Mouse (Mus musculus) cerebellum, postnatal 14 days (tissue): Measurements from ENCODE around the gene Kcnq1.

Experiments used
- DNase-seq, 2 experiments: peaks; one replicate each; pipeline ENCODE4 v3.0.0; 2021; ENCODE audit warnings: mixed read lengths in 2 of 2

The Kcnq1 gene

DNA sequence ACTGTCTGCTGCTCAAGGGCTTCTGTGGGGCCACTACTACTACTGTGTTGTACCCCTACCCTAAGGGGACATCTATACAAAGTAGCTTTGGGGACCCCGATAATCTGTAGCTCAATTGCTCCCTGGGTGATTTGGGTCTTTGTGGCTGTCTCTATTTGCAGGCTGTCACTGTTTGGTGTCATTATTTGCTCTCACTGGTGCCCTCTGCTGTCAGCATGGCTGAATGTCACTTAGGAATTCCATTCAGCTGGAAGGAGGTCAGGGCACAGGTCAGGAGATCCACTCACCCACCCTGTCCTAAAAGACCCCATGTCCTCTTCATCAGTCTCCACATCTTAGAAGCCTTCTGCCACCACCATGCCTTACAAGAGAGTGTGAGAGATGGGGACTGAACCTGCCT is 32.6 kb downstream of the Kcnq1 start:
- DNase-seq = peak; percentile 81 to 85

DNA sequence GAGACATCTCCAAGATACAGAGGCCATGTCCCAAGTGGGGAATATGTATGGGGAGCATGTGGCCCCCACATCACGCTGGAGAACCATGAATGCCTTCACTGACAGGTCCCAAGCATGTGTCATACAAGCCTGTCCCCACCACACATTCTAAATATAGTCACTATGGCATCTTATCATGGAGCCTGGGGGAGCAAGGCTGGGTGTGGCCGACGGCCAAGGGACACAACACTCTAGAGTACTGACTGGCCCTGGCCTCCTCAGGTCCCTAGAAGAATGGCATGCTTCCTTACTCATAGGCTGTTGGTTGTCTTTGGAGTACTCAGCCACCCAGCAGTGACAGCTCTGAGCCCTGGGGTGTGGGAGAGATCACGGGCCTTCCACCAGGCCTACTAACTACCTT is 33.8 kb downstream of the Kcnq1 start:
- no peak for DNase-seq

- DNase-seq = no peak
Observed at GRCm38 (mm10) chr7:143142680-143143079, 36.5 kb downstream of the Kcnq1 start.

DNA sequence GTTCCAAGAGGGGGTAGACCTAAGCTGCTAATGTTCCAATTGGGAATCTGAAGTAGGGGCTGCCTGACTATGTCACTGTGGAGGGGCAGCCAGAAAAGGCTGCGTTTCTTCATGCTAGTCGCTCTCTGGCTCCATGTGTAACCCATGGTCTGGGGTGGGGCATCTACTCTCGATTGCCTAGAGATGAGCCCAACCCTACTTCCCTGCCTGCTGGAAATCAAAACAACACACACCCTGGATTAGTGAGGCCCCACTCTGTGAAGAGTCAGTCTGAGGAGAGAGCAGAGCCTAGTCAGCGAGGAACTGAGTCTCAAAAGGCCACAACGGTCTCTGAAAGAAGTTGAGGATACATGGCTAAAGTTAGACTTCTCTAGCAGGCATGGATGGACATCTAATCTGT is 40.9 kb downstream of the Kcnq1 start:
- no peak for DNase-seq

- DNase-seq = peak; percentile 33 to 52
Observed at GRCm38 (mm10) chr7:143151171-143151570, 45.0 kb downstream of the Kcnq1 start.

DNA sequence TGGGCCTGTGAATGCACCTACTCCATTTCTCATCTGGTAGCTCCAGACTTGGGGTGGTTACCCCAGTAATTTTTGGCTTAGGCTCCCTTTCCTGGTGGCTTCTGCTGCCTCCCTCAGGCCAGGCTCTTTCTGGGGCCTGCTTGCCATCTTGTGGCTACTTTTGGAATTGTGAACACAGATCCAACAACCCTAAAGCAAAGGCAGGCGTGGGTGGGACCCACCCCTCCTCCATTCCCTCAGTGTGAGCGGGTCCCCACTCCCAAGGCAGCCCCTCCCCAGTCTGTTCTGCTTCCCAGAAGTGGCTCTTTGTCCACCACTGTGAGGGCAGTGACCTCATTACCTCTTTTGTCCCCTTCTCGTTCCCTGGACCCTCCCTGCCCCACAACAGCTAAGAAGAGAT is 46.2 kb downstream of the Kcnq1 start:
- peak; percentile 57 to 59 for DNase-seq

GRCm38 (mm10) chr7:143153915-143154373 is 47.8 kb downstream of the Kcnq1 start:
- DNase-seq = peak; percentile 92 to 93

GRCm38 (mm10) chr7:143154458-143154871 is 48.3 kb downstream of the Kcnq1 start:
- no peak for DNase-seq

DNA sequence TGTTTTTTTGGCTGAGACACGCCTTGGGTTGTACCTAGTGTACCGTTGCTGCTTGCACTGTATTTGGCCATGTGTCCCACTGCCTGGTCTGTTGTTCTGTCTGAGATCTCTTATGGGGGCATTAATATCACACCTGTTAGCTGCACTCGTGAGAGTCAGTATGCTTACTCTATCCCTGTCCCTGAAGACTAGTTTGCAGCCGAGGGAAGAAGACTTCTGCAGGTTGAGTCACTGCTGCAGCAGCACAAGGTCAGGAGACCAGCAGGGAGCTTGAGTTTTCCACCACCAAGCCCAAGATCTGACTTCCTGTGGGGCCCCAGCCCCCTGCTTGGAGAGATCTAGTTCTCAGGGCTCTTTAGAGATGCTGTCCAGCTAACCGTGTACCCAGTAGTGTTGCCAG is 49.1 kb downstream of the Kcnq1 start:
- peak in 1 of 2 experiments; percentile 38 for DNase-seq

DNA sequence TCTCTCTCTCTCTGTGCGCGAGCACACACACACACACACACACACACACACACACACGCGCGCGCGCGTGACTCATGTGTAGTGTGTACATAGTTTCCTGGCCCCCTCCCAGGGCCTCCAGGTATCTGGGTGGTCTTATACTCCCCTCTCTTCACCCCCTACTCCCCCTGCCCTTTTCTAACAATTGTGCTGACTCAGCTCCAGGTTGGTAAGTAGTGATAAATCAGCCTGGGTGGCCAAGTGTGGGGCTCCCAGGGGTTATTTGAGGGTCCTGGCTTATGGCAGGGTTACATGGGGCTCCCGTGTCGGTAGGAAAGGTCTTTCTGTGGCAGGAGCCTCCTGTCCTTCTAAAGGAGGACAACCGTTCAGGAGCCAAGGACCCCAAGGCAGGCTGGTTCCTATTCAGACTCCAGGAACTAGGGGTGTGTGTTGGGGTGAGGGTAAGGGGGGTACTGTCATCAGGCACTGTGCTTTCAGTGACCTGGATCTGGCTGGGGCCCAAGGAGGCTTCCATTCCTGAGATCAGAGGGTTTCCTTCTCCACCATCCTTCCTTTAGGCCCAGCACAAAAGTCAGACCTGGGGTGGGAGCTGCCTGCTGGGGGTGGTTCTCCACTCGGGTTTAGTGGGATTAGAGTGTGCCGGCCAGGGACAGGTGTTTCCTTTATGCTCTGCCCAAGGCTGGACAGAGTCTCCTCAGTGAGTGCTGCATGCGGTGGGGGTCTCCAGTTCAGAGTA is 52.7 kb downstream of the Kcnq1 start:
- DNase-seq = no peak

- no peak for DNase-seq
Observed at GRCm38 (mm10) chr7:143159446-143159845, 53.3 kb downstream of the Kcnq1 start.

DNA sequence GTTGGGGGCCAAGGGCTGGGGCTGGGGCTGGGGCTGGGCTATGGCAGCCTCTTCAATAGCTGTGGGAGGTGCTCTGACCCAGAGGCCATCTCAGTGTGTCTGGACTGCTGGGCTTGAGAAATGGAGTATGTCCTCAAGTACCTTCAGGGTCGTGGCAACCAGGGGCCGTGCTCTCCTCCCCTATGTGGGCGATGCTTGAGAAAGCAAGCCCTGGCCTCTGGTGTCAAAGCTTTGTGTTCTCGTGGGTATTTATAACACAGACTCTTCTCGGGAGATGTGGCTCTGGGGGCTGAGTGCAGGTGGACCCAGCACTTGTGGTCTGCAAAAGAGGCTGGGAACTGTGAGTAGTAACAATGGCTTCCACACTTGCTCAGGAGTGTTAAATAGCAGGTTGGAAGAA is 53.9 kb downstream of the Kcnq1 start:
- no peak for DNase-seq

DNA sequence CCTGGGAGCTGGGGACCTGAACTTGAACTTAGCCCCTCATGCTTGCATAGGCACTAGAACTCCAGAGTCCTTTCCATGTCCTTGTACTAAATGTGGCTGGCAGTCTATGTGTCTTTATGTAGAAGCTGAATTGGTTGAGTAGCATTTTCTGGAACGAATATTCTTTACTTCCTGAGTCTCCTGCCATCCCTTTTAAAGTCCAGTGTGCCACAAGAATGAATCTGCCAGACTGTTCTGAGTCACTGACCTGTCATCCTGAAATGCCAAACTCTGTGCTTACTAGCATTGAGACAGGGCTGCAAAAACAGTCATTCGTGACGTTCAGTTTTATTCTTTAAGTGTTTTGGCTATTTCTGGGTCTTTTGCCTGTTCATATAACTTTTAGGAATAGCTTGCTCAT is 55.9 kb downstream of the Kcnq1 start:
- DNase-seq = no peak

DNA sequence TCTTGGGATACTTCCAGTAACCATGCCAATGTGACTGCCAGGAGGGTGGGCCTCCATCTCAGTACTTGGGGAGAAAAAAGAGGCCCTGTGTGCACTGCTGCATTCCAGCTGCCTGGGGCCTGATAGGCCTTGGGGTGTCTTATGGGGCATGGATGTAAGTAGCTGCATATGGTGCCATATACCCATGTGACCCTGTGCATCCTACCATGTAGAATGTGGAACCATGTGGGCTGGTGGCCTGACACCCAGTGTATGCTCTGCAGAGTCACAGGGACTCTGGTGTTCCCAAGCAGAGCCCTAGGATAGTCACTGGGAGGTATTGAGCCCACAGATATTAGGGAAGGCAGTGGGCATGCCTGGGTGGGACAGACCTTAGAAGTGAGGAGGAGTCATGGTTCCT is 57.9 kb downstream of the Kcnq1 start:
- no peak for DNase-seq

- peak; percentile 59 to 69 for DNase-seq
Observed at GRCm38 (mm10) chr7:143165687-143166265, 59.6 kb downstream of the Kcnq1 start.

GRCm38 (mm10) chr7:143167275-143167674 is 61.1 kb downstream of the Kcnq1 start:
- no peak for DNase-seq

GRCm38 (mm10) chr7:143169371-143169770 is 63.2 kb downstream of the Kcnq1 start:
- no peak for DNase-seq

DNA sequence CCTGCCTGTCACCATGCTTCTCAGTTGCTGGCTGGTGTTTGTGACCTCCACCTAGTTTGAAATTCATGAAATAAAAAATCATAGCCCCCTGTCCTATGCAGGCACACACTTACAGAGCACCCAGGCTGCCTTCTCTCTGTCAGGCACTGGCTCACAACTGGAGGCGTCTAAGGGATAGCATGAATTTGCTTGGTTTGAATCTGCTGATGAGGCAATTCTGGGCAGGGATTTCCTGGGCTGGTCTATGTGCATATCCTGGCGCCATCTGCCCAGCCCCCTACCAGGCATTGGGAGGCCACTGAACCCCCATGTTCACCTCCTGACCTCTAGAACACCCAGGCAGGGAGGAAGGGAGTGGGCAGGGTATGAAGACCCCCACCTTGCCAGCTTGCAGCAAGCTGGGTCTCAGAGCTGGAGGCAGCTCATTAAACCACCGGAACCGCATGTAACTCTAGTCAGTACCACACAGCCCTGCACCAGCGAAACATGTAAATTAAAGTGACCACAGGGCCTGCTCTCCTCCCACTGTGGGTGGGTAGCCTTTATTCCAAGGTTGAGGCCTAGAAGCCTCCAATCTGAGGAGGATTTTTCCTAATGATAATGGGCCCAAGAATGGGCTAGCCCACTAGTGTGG is 66.9 kb downstream of the Kcnq1 start:
- no peak for DNase-seq

DNA sequence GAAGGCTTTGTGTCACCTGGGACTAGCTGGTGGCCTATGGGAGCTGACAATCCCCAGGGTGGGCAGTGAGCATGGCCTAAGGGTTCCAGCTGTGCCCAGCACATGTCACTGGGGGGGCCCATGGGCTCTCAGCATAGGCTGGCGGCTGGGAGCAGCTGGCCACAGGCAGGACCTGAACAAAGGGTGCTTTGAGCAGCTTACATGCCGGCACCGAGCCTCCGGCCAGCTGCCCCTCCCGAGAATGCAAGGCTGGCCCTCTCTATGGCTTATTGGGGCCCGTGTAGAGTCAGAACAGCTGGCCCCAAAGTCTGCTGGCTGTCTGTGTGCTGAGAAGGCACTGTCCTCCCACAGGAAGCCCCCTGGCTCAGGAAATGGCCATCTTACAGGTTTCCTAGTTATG is 68.5 kb downstream of the Kcnq1 start:
- DNase-seq = no peak

- DNase-seq = no peak
Observed at GRCm38 (mm10) chr7:143178831-143179230, 72.7 kb downstream of the Kcnq1 start.

DNA sequence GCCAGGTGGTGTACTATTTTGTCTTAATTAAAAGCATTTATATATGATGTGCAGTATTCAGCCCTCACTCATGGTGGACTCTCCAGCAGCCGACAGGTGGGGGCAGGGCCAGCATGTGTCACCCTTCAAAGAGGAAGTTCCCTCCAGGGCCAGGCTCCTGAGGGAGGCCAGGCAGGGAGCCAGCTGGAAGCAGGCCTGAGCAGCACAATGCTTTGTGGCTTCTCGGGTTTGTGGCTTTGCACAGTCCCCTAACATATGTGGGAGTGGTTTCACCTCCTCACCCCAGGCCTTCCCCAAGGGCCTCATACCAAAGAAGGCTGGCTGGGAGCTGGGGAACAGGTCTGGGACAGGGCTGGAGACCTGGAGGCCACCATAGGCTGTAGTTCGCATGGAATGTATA is 74.6 kb downstream of the Kcnq1 start:
- peak; percentile 43 to 59 for DNase-seq

DNA sequence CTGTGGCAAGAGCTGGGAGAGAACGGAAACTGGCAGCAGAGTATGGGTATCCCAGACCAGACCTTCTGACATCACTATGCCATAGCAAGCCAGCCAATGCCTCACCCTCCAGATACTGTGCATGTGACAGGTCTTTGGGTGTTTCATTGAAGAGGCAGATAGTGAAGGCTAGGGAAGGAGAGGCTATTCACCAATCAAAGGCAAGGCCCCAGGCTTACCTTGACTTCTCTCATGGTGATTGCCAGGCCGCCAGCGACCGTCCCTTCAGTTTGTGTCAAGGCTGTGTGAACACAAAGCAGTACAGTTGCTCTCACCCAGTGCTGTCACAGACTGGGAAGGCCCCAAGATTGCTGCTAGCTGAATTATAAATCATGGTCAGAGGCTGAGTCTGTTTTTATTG is 75.1 kb downstream of the Kcnq1 start:
- no peak for DNase-seq

DNA sequence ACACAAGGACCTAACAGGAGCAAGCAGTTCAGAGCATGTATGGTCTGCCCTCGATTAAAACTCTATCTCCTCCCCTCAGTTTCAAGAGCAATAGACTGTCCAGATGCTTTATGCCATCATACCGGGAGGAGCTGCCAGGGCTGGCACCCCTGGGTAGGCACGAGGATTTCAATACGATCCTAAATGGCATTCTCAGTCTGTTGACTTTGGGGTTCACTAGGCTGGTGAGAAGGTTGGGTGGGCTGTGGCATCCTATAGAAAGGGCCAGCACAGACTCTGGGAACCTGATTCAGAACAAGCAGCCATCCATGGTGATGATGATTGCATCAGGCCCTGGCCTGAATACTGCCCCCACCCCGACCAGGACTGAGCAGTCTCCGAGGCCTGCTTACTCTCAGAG is 79.3 kb downstream of the Kcnq1 start:
- no peak for DNase-seq

GRCm38 (mm10) chr7:143186378-143186777 is 80.2 kb downstream of the Kcnq1 start:
- no peak for DNase-seq
